Mouse (Mus musculus): ENCODE data around the gene Grm8.

Grm8 gene

GRCm38 (mm10) chr6:27262611-27263010 is 872.4 kb downstream of the Grm8 start:
- no peak for DNase-seq (ENCODE audit: low spot score in 2 of 2)

GRCm38 (mm10) chr6:27240416-27240815 is 894.6 kb downstream of the Grm8 start:
- DNase-seq (ENCODE audit: low spot score in 2 of 2), result no peak

- no peak for DNase-seq (ENCODE audit: low spot score in 2 of 2)
Measured at GRCm38 (mm10) chr6:27239968-27240367, 895.0 kb downstream of the Grm8 start.
